In genomic region chr13:63033364-63033763, GRCm38 (mm10) we compare ENCODE assay signal across 23 mouse cellular contexts.
A peak's percentile ranks its signal among the peaks of the same experiment; 100 is the strongest.
DNase-seq lines count a peak whose midpoint lies in the region; ATAC-seq lines count a peak whose summit lies in the region.
"Had no signal": no experiment of that assay in that cellular context is flagged by ENCODE, and none has a peak within 500 bp of the region (broad histone marks: within the 10 kb centered on the region; RNA-seq: fewer than 3 reads in every experiment).

No protein-coding gene starts in this region.

- H3K4me3 ChIP-seq in forebrain, embryonic 15.5 days: no peak overlapping the region
- no peak overlapping the region for H3K4me3 ChIP-seq in forebrain, embryonic 11.5 days (ENCODE audit: low read depth, low read length)
- H3K4me3 ChIP-seq in heart, embryonic 13.5 days: no peak overlapping the region
- H3K4me3 ChIP-seq in embryonic facial prominence, embryonic 14.5 days (ENCODE audit: low read depth, low read length): no peak overlapping the region
- no peak overlapping the region for H3K4me3 ChIP-seq in limb, embryonic 13.5 days
- H3K4me3 ChIP-seq: heart, embryonic 10.5 days; hindbrain, embryonic 15.5 days; left cerebral cortex, adult 2 months; liver, embryonic 12.5 days; midbrain, embryonic 12.5 days had no signal

- no peak overlapping the region for H3K9ac ChIP-seq in forebrain, embryonic 15.5 days (replicated peaks)
- H3K9ac ChIP-seq in forebrain, embryonic 11.5 days (ENCODE audit: low read length): no peak overlapping the region
- no peak overlapping the region for H3K9ac ChIP-seq in heart, embryonic 13.5 days
- H3K9ac ChIP-seq in embryonic facial prominence, embryonic 14.5 days (ENCODE audit: low read depth, low read length): no peak overlapping the region
- no peak overlapping the region for H3K9ac ChIP-seq in limb, embryonic 13.5 days
- H3K9ac ChIP-seq: hindbrain, embryonic 15.5 days; liver, embryonic 12.5 days; midbrain, embryonic 12.5 days had no signal

- H3K9me3 ChIP-seq in forebrain, embryonic 15.5 days: no peaks in the 10 kb centered on the region
- no peaks in the 10 kb centered on the region for H3K9me3 ChIP-seq in forebrain, embryonic 11.5 days (ENCODE audit: control insufficient read depth, low read length)
- H3K9me3 ChIP-seq in heart, embryonic 13.5 days: no peaks in the 10 kb centered on the region
- no peaks in the 10 kb centered on the region for H3K9me3 ChIP-seq in embryonic facial prominence, embryonic 14.5 days (ENCODE audit: control insufficient read depth, low read length)
- no peaks in the 10 kb centered on the region for H3K9me3 ChIP-seq in limb, embryonic 13.5 days
- H3K9me3 ChIP-seq: heart, embryonic 10.5 days; hindbrain, embryonic 15.5 days; liver, embryonic 12.5 days; midbrain, embryonic 12.5 days had no signal

- H3K27ac ChIP-seq in forebrain, embryonic 15.5 days (replicated peaks): 0 out of 2 replicates have a peak overlapping the region, but pooled peaks have one; percentile 14
- no peak overlapping the region for H3K27ac ChIP-seq in forebrain, embryonic 11.5 days (ENCODE audit: low read depth, low read length)
- H3K27ac ChIP-seq in heart, embryonic 13.5 days (replicated peaks): peak overlapping the region; percentile 71
- peak overlapping the region; percentile 77 for H3K27ac ChIP-seq in embryonic facial prominence, embryonic 14.5 days (replicated peaks; ENCODE audit: low read depth, low read length)
- H3K27ac ChIP-seq in limb, embryonic 13.5 days: peak overlapping the region; percentile 66; the same call in 1 of the 2 replicates
- H3K27ac ChIP-seq: heart, embryonic 10.5 days; hindbrain, embryonic 15.5 days; left cerebral cortex, adult 2 months; liver, embryonic 12.5 days; midbrain, embryonic 12.5 days had no signal

- H3K4me2 ChIP-seq in forebrain, embryonic 15.5 days (replicated peaks): no peak overlapping the region
- H3K4me2 ChIP-seq in forebrain, embryonic 11.5 days (ENCODE audit: low read depth, low read length, severe bottlenecking): no peak overlapping the region
- H3K4me2 ChIP-seq in heart, embryonic 13.5 days: no peak overlapping the region
- H3K4me2 ChIP-seq in embryonic facial prominence, embryonic 14.5 days (ENCODE audit: low read depth, low read length): no peak overlapping the region
- no peak overlapping the region for H3K4me2 ChIP-seq in limb, embryonic 13.5 days (replicated peaks)
- H3K4me2 ChIP-seq: hindbrain, embryonic 15.5 days; liver, embryonic 12.5 days; midbrain, embryonic 12.5 days had no signal

- 0 out of 2 replicates have a peak, but pooled peaks have one; percentile 11 for ATAC-seq in forebrain, embryonic 15.5 days (replicated peaks)
- ATAC-seq in forebrain, embryonic 11.5 days (replicated peaks; ENCODE audit: low FRiP score): no peak
- ATAC-seq in heart, embryonic 13.5 days (ENCODE audit: extremely low read depth, insufficient number of reproducible peaks, low FRiP score, low TSS enrichment): no peak
- no peak for ATAC-seq in embryonic facial prominence, embryonic 14.5 days (ENCODE audit: low read depth)
- ATAC-seq in limb, embryonic 13.5 days (ENCODE audit: low FRiP score, low read depth): no peak
- ATAC-seq: liver, embryonic 12.5 days had no signal

- DNase-seq in forebrain, embryonic 11.5 days (ENCODE audit: low spot score): no peak
- DNase-seq in heart, postnatal 4 days: no peak
- DNase-seq in embryonic facial prominence, embryonic 14.5 days (ENCODE audit: low spot score): no peak
- DNase-seq in testis, postnatal 10 days (ENCODE audit: low spot score): no peak
- DNase-seq: adrenal gland, postnatal 25 days; cerebellum, adult 8-10 months; cerebellum, postnatal 36 days; embryo, embryonic 11 days; gastrocnemius, postnatal 10 days; kidney, adult 8-10 months; kidney, postnatal 10 days; lung, adult 18-20 months; lung, postnatal 14 days; right cerebral cortex, postnatal 25 days; spleen, adult 18-20 months had no signal

- no peaks in the 10 kb centered on the region for H3K27me3 ChIP-seq in forebrain, embryonic 15.5 days
- no peaks in the 10 kb centered on the region for H3K27me3 ChIP-seq in forebrain, embryonic 11.5 days (ENCODE audit: control insufficient read depth, insufficient read depth, low read length)
- no peaks in the 10 kb centered on the region for H3K27me3 ChIP-seq in heart, embryonic 13.5 days (replicated peaks)
- no peaks in the 10 kb centered on the region for H3K27me3 ChIP-seq in embryonic facial prominence, embryonic 14.5 days (replicated peaks; ENCODE audit: control insufficient read depth, insufficient read depth, low read length)
- H3K27me3 ChIP-seq in limb, embryonic 13.5 days: no peaks in the 10 kb centered on the region
- H3K27me3 ChIP-seq: hindbrain, embryonic 15.5 days; liver, embryonic 12.5 days; midbrain, embryonic 12.5 days had no signal

- peaks cover 13% of the 10 kb centered on the region for H3K4me1 ChIP-seq in forebrain, embryonic 15.5 days
- no peaks in the 10 kb centered on the region for H3K4me1 ChIP-seq in forebrain, embryonic 11.5 days (replicated peaks; ENCODE audit: control insufficient read depth, insufficient read depth, low read length)
- H3K4me1 ChIP-seq in heart, embryonic 13.5 days: peaks cover 29% of the 10 kb centered on the region
- peaks cover 13% of the 10 kb centered on the region; the same call in 1 of the 2 replicates for H3K4me1 ChIP-seq in embryonic facial prominence, embryonic 14.5 days (ENCODE audit: control insufficient read depth, insufficient read depth, low read length)
- peaks cover 26% of the 10 kb centered on the region for H3K4me1 ChIP-seq in limb, embryonic 13.5 days

- whole genome bisulfite sequencing in forebrain, embryonic 15.5 days: 87% methylated on average over 2 of the region's 2 CpGs
- WGBS in forebrain, embryonic 11.5 days: 91% methylated on average over 2 of the region's 2 CpGs
- WGBS in heart, embryonic 13.5 days: 95% methylated on average over 2 of the region's 2 CpGs
- WGBS in embryonic facial prominence, embryonic 14.5 days: 87% methylated on average over 2 of the region's 2 CpGs
- WGBS in limb, embryonic 13.5 days: 83% methylated on average over 2 of the region's 2 CpGs

- no peaks in the 10 kb centered on the region for H3K36me3 ChIP-seq in forebrain, embryonic 15.5 days
- no peaks in the 10 kb centered on the region for H3K36me3 ChIP-seq in forebrain, embryonic 11.5 days (ENCODE audit: control insufficient read depth, insufficient read depth, low read length)
- no peaks in the 10 kb centered on the region for H3K36me3 ChIP-seq in heart, embryonic 13.5 days
- no peaks in the 10 kb centered on the region for H3K36me3 ChIP-seq in embryonic facial prominence, embryonic 14.5 days (ENCODE audit: control insufficient read depth, insufficient read depth, low read length)
- no peaks in the 10 kb centered on the region for H3K36me3 ChIP-seq in limb, embryonic 13.5 days
- H3K36me3 ChIP-seq: heart, embryonic 10.5 days; hindbrain, embryonic 15.5 days; liver, embryonic 12.5 days; midbrain, embryonic 12.5 days had no signal
